13 mouse cellular contexts compared by ENCODE assay signal in the genomic region with DNA sequence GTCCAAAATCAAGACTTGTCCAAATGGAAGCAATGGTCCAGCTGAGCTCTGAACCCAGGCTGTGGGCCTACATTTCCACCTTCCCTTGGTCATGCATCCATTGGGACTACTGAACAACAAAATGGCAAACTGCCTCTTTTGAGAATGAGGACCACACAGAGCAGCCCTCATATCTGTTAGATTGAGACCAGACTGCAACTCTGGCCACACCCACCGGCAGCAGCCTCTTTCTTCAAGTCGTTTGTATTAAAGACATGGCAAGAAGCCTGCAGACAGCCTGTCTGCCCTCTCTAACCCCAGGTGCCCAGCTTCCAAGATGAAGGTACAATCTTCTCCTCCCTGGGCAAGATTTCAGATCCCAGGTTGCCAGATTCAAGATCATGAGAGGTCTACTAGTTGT.
"Had no signal": no experiment of that assay in that cellular context is flagged by ENCODE, and none has a peak within 500 bp of the region (broad histone marks: within the 10 kb centered on the region; RNA-seq: fewer than 3 reads in every experiment).

No protein-coding gene starts in this region.

- H3K9ac ChIP-seq: kidney, embryonic 15.5 days; midbrain, embryonic 13.5 days; stomach, embryonic 15.5 days had no signal

- DNase-seq: kidney, adult 2 months; kidney, postnatal 14 days; lung, adult 2 months; right cerebral cortex, postnatal 14 days; thymus, adult 2 months; thymus, postnatal 36 days had no signal

- H3K36me3 ChIP-seq: kidney, embryonic 15.5 days; limb, embryonic 10.5 days; midbrain, embryonic 13.5 days; stomach, embryonic 15.5 days had no signal

- ATAC-seq: lung, postnatal 0 days; midbrain, embryonic 13.5 days had no signal

- H3K9me3 ChIP-seq: kidney, embryonic 15.5 days; limb, embryonic 10.5 days; midbrain, embryonic 13.5 days; stomach, embryonic 15.5 days had no signal

- H3K4me3 ChIP-seq: kidney, embryonic 15.5 days; left cerebral cortex, adult 2 months; limb, embryonic 10.5 days; midbrain, embryonic 13.5 days; stomach, embryonic 15.5 days had no signal

- H3K27ac ChIP-seq: kidney, embryonic 15.5 days; left cerebral cortex, adult 2 months; limb, embryonic 10.5 days; macrophage; midbrain, embryonic 13.5 days; stomach, embryonic 15.5 days had no signal

- H3K27me3 ChIP-seq: kidney, embryonic 15.5 days; midbrain, embryonic 13.5 days; stomach, embryonic 15.5 days had no signal

- H3K4me2 ChIP-seq: kidney, embryonic 15.5 days; midbrain, embryonic 13.5 days; stomach, embryonic 15.5 days had no signal

- H3K4me1 ChIP-seq: kidney, embryonic 15.5 days; limb, embryonic 10.5 days; midbrain, embryonic 13.5 days; stomach, embryonic 15.5 days had no signal
